Mouse (Mus musculus): Measurements from ENCODE around the gene Gpr183. TPM values are rescaled to one million over a fixed set of nuclear protein-coding genes. Genes with fewer than 3 reads are reported as not detected.

Gene Gpr183
- total and polyA plus RNA-seq, 2 experiments from 2014 or later = 1.1 to 1.5 TPM

- Histone ChIP-seq H3K9ac (replicated peaks; ENCODE audit: low read depth, low read length) (no peak overlapping the region), H3K27me3 (ENCODE audit: control insufficient read depth, insufficient read depth, low read length) (no peaks in the 10 kb centered on the region), H3K27ac (ENCODE audit: low read depth) (no peak overlapping the region), H3K9me3 (replicated peaks; ENCODE audit: control insufficient read depth, low read length) (no peaks in the 10 kb centered on the region), H3K4me3 (ENCODE audit: low read depth, low read length) (no peak overlapping the region), H3K4me2 (ENCODE audit: low read depth, low read length) (no peak overlapping the region), H3K36me3 (replicated peaks; ENCODE audit: control insufficient read depth, insufficient read depth, low read length) (no peaks in the 10 kb centered on the region), H3K4me1 (ENCODE audit: control insufficient read depth, insufficient read depth) (peaks cover 30% of the 10 kb centered on the region)
- DNase-seq (ENCODE audit: low spot score) (no peak), ATAC-seq (ENCODE audit: insufficient read depth, low read depth) (no peak)
- no peak for TF ChIP-seq EP300 (IDR thresholded peaks at IDR 0.05; ENCODE audit: low read depth)
- no peak for TF ChIP-seq CTCF (IDR thresholded peaks at IDR 0.05; ENCODE audit: low read depth)
- 74% methylated on average over 4 of the region's 4 CpGs for WGBS
Observed at GRCm38 (mm10) chr14:121965461-121965860, 466 bp upstream of the Gpr183 start.

- Histone ChIP-seq H3K4me1 (ENCODE audit: control insufficient read depth, insufficient read depth) (peaks cover 30% of the 10 kb centered on the region), H3K27ac (ENCODE audit: low read depth) (peak overlapping the region; percentile 75), H3K4me3 (ENCODE audit: low read depth, low read length) (peak overlapping the region; percentile 6; the same call in 1 of the 2 replicates), H3K4me2 (ENCODE audit: low read depth, low read length) (peak overlapping the region; percentile 41), H3K36me3 (replicated peaks; ENCODE audit: control insufficient read depth, insufficient read depth, low read length) (no peaks in the 10 kb centered on the region), H3K9me3 (replicated peaks; ENCODE audit: control insufficient read depth, low read length) (no peaks in the 10 kb centered on the region), H3K27me3 (ENCODE audit: control insufficient read depth, insufficient read depth, low read length) (no peaks in the 10 kb centered on the region), H3K9ac (replicated peaks; ENCODE audit: low read depth, low read length) (peak overlapping the region; percentile 32)
- ATAC-seq (ENCODE audit: insufficient read depth, low read depth) (no peak), DNase-seq (ENCODE audit: low spot score) (no peak)
- TF ChIP-seq CTCF (IDR thresholded peaks at IDR 0.05; ENCODE audit: low read depth) (no peak), EP300 (IDR thresholded peaks at IDR 0.05; ENCODE audit: low read depth) (no peak)
- 12% methylated on average over 4 of the region's 4 CpGs for WGBS
Observed at GRCm38 (mm10) chr14:121963942-121964335, 1.1 kb downstream of the Gpr183 start.

DNA sequence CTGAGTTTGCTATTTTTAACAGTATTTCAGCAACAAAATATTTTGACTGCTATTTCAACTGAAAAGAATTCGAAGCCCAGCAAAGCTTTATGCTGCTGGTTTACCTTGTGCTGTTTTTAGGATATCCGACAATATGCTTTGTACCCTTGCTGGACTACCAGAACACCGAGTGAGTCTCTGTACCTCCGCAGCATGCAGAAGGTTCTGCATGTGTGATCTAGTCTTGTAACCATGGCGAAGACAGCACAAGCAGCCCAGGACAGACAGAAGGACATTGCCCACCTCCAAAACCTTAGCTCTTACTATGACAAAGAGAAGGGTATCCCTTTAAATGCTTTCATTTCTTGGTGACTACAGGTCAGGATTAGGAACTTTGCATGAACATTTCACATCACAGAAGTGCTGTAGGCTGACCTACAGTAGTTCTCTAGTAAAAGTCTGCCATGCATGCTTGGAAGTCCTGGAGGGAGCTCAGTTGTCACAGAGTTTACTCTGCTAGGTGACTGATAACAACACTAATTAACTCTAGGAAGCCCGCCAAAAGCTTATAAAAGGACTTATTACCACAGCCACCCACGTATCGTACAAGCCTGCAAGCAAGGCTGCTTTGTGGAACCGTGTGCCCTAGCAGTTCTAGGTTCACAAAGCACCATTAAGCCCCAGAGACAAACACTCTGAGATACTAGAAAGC, 1.6 kb downstream of the Gpr183 start:
- Histone ChIP-seq H3K4me1 (ENCODE audit: control insufficient read depth, insufficient read depth) (peaks cover 30% of the 10 kb centered on the region), H3K36me3 (replicated peaks; ENCODE audit: control insufficient read depth, insufficient read depth, low read length) (no peaks in the 10 kb centered on the region), H3K4me2 (ENCODE audit: low read depth, low read length) (peak overlapping the region; percentile 41), H3K27me3 (ENCODE audit: control insufficient read depth, insufficient read depth, low read length) (no peaks in the 10 kb centered on the region), H3K4me3 (ENCODE audit: low read depth, low read length) (peak overlapping the region; percentile 6; the same call in 1 of the 2 replicates), H3K27ac (ENCODE audit: low read depth) (peak overlapping the region; percentile 75), H3K9me3 (replicated peaks; ENCODE audit: control insufficient read depth, low read length) (no peaks in the 10 kb centered on the region), H3K9ac (replicated peaks; ENCODE audit: low read depth, low read length) (peak overlapping the region; percentile 32; the same call in 1 of the 2 replicates)
- TF ChIP-seq CTCF (IDR thresholded peaks at IDR 0.05; ENCODE audit: low read depth) (no peak), EP300 (IDR thresholded peaks at IDR 0.05; ENCODE audit: low read depth) (no peak)
- WGBS = 49% methylated on average over 9 of the region's 9 CpGs
- DNase-seq (ENCODE audit: low spot score) (peak; percentile 67), ATAC-seq (ENCODE audit: insufficient read depth, low read depth) (peak; percentile 49; the same call in 1 of the 2 replicates)

DNA sequence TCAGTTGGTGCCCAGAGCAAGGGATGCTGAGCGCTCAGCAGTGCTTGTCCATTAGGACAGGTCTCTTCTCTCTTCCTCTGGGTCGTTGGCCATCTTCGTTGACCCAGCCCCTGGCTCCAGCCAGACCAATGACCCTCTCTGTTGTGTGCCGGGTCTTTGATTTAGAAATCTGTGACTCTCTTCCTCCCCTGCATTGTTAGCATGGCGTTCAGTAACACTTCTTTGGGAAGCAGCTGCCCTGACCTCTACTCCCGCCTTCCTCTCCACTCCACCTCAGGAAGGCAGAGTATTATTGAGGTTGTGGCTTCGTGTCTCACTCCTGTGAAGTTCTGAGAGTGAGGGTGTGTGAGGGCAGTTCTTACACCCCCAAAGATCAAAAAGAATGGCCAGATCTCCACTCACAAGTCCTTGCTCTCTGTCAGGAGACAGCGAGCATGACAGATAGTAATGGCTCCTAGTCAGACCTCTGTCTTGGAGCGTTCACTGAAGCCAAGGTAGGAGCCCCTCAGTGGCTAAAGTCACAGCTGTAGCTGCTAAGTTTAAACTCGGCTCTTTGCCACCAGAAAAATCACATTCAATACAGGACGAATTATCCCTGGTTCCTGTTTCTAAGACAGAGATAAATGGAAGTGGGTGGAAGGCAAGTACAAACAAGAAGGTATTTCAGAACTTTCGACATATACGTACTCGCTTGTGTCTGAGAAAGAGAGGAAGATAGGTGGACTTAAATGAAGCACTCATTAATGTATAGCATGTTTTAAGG, 2.7 kb downstream of the Gpr183 start:
- TF ChIP-seq EP300 (IDR thresholded peaks at IDR 0.05; ENCODE audit: low read depth) (no peak), CTCF (IDR thresholded peaks at IDR 0.05; ENCODE audit: low read depth) (no peak)
- Histone ChIP-seq H3K4me3 (ENCODE audit: low read depth, low read length) (no peak overlapping the region), H3K9me3 (replicated peaks; ENCODE audit: control insufficient read depth, low read length) (no peaks in the 10 kb centered on the region), H3K4me1 (ENCODE audit: control insufficient read depth, insufficient read depth) (peaks cover 30% of the 10 kb centered on the region), H3K27me3 (ENCODE audit: control insufficient read depth, insufficient read depth, low read length) (no peaks in the 10 kb centered on the region), H3K4me2 (ENCODE audit: low read depth, low read length) (peak overlapping the region; percentile 16; the same call in 1 of the 2 replicates), H3K36me3 (replicated peaks; ENCODE audit: control insufficient read depth, insufficient read depth, low read length) (no peaks in the 10 kb centered on the region), H3K27ac (ENCODE audit: low read depth) (peak overlapping the region; percentile 56), H3K9ac (replicated peaks; ENCODE audit: low read depth, low read length) (no peak overlapping the region)
- no peak for DNase-seq (ENCODE audit: low spot score)
- WGBS = 58% methylated on average over 14 of the region's 14 CpGs
- peak; percentile 21; the same call in 1 of the 2 replicates for ATAC-seq (ENCODE audit: insufficient read depth, low read depth)

- 38% methylated on average over 12 of the region's 12 CpGs for WGBS
- ATAC-seq (ENCODE audit: insufficient read depth, low read depth) (peak; percentile 9; the same call in 1 of the 2 replicates), DNase-seq (ENCODE audit: low spot score) (no peak)
- Histone ChIP-seq H3K9ac (replicated peaks; ENCODE audit: low read depth, low read length) (no peak overlapping the region), H3K4me1 (ENCODE audit: control insufficient read depth, insufficient read depth) (peaks cover 30% of the 10 kb centered on the region), H3K27me3 (ENCODE audit: control insufficient read depth, insufficient read depth, low read length) (no peaks in the 10 kb centered on the region), H3K27ac (ENCODE audit: low read depth) (peak overlapping the region; percentile 56), H3K4me2 (ENCODE audit: low read depth, low read length) (peak overlapping the region; percentile 30), H3K4me3 (ENCODE audit: low read depth, low read length) (no peak overlapping the region; the same call in 1 of the 2 replicates), H3K36me3 (replicated peaks; ENCODE audit: control insufficient read depth, insufficient read depth, low read length) (no peaks in the 10 kb centered on the region), H3K9me3 (replicated peaks; ENCODE audit: control insufficient read depth, low read length) (no peaks in the 10 kb centered on the region)
- TF ChIP-seq CTCF (IDR thresholded peaks at IDR 0.05; ENCODE audit: low read depth) (no peak), EP300 (IDR thresholded peaks at IDR 0.05; ENCODE audit: low read depth) (no peak; the same call in 1 of the 2 replicates)
Observed at GRCm38 (mm10) chr14:121961496-121962127, 3.4 kb downstream of the Gpr183 start.
